Mouse (Mus musculus): ENCODE measurements around the gene Klf15.

DNA sequence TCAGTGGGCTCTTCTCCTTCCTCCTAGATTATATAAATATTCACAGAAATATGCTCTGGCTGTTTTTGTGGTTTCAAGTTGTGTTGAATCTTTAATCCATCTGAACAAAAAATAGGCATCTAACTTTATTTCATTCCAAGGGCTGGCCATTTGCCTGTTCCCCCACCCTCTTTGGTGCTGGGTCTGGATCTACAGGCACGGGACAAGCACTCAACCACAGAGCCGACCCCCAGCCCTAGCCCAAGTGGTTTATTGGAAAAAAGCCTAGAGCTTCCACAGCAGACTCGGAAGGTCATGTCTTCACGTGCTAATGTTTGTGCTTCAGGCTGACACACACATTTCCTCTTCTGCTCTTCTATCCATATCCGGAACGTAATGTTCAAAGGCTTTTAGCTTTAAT lies 43.5 kb downstream of the Klf15 start:
- TF ChIP-seq MAFK (IDR thresholded peaks at IDR 0.05; ENCODE audit: insufficient read depth, low read depth, low read length) (no peak), ZC3H11A (IDR thresholded peaks at IDR 0.05; ENCODE audit: borderline replicate concordance, low read depth, low read length) (no peak), ZNF384 (IDR thresholded peaks at IDR 0.05; ENCODE audit: low read depth, low read length) (no peak)

All from ES-E14 (cell line).